8 mouse cellular contexts compared by ENCODE assay signal in genomic region chr8:22193432-22194010, GRCm38 (mm10). TPM values are rescaled to one million over a fixed set of nuclear protein-coding genes. Genes with fewer than 3 reads are reported as not detected.
DNase-seq lines count a peak whose midpoint lies in the region; ATAC-seq and TF ChIP-seq lines count a peak whose summit lies in the region.

No protein-coding gene starts in this region.

- no peaks in the 10 kb centered on the region for H3K36me3 ChIP-seq in hindbrain, embryonic 12.5 days
- 0 out of 2 replicates have a peak, but pooled peaks cover 5% of the 10 kb centered on the region for H3K36me3 ChIP-seq in lung, embryonic 14.5 days (ENCODE audit: insufficient read depth)
- H3K36me3 ChIP-seq in stomach, embryonic 14.5 days (ENCODE audit: control insufficient read depth, insufficient read depth, low read length), result no peaks in the 10 kb centered on the region

- no peak for ATAC-seq in hindbrain, embryonic 12.5 days (ENCODE audit: low FRiP score)
- peak; percentile 50 for ATAC-seq in lung, embryonic 14.5 days (ENCODE audit: insufficient read depth)
- peak; percentile 72 for ATAC-seq in stomach, embryonic 14.5 days (ENCODE audit: insufficient number of reproducible peaks, insufficient read depth, low FRiP score, low read depth)

- H3K27ac ChIP-seq in layer of hippocampus, adult 2 months, result peak overlapping the region; percentile 99
- H3K27ac ChIP-seq in hindbrain, embryonic 12.5 days, result peak overlapping the region; percentile 97
- peak overlapping the region; percentile 99 for H3K27ac ChIP-seq in lung, embryonic 14.5 days (ENCODE audit: low read depth)
- peak overlapping the region; percentile 98 for H3K27ac ChIP-seq in stomach, embryonic 14.5 days (ENCODE audit: low read length)

- 17% methylated on average over 12 of the region's 12 CpGs for WGBS in hindbrain, embryonic 12.5 days
- WGBS in lung, embryonic 14.5 days, result 12% methylated on average over 12 of the region's 12 CpGs
- 11% methylated on average over 12 of the region's 12 CpGs for WGBS in stomach, embryonic 14.5 days

- no peaks in the 10 kb centered on the region for H3K9me3 ChIP-seq in hindbrain, embryonic 12.5 days (replicated peaks)
- H3K9me3 ChIP-seq in lung, embryonic 14.5 days (ENCODE audit: low read depth, low read length), result no peaks in the 10 kb centered on the region
- no peaks in the 10 kb centered on the region for H3K9me3 ChIP-seq in stomach, embryonic 14.5 days (ENCODE audit: control insufficient read depth, low read depth, low read length)

- H3K4me1 ChIP-seq in hindbrain, embryonic 12.5 days, result peaks cover 12% of the 10 kb centered on the region
- H3K4me1 ChIP-seq in lung, embryonic 14.5 days (ENCODE audit: insufficient read depth), result 0 out of 2 replicates have a peak, but pooled peaks cover 6% of the 10 kb centered on the region
- H3K4me1 ChIP-seq in stomach, embryonic 14.5 days (ENCODE audit: control insufficient read depth, insufficient read depth, low read length), result peaks cover 7% of the 10 kb centered on the region; the same call in 1 of the 2 replicates

- 0 out of 2 replicates have a peak, but pooled peaks cover 3% of the 10 kb centered on the region for H3K27me3 ChIP-seq in hindbrain, embryonic 12.5 days
- no peaks in the 10 kb centered on the region for H3K27me3 ChIP-seq in lung, embryonic 14.5 days (ENCODE audit: insufficient read depth, low read length)
- no peaks in the 10 kb centered on the region for H3K27me3 ChIP-seq in stomach, embryonic 14.5 days (ENCODE audit: control insufficient read depth, insufficient read depth, low read length)

- no peak for TF ChIP-seq CTCF in layer of hippocampus, adult 2 months (conservative IDR thresholded peaks at IDR 0.05)
- no peak for TF ChIP-seq CTCF in lung, embryonic 14.5 days (IDR thresholded peaks at IDR 0.05; ENCODE audit: low read depth)

- peak overlapping the region; percentile 95 for H3K9ac ChIP-seq in hindbrain, embryonic 12.5 days
- H3K9ac ChIP-seq in lung, embryonic 14.5 days, result peak overlapping the region; percentile 91
- peak overlapping the region; percentile 90 for H3K9ac ChIP-seq in stomach, embryonic 14.5 days (replicated peaks; ENCODE audit: low read depth, low read length)

- peak overlapping the region; percentile 71 for H3K4me2 ChIP-seq in hindbrain, embryonic 12.5 days (replicated peaks)
- peak overlapping the region; percentile 61 for H3K4me2 ChIP-seq in lung, embryonic 14.5 days
- peak overlapping the region; percentile 48 for H3K4me2 ChIP-seq in stomach, embryonic 14.5 days (replicated peaks; ENCODE audit: low read depth, low read length)

- H3K4me3 ChIP-seq in layer of hippocampus, adult 2 months, result peak overlapping the region; percentile 94
- peak overlapping the region; percentile 79 for H3K4me3 ChIP-seq in hindbrain, embryonic 12.5 days
- peak overlapping the region; percentile 83 for H3K4me3 ChIP-seq in lung, embryonic 14.5 days (ENCODE audit: low read depth, low read length)
- peak overlapping the region; percentile 82 for H3K4me3 ChIP-seq in stomach, embryonic 14.5 days (ENCODE audit: low read depth, low read length)

- no peak for DNase-seq in layer of hippocampus, adult 2 months (ENCODE audit: low spot score in 2 of 2)
- no peak for DNase-seq in layer of hippocampus, adult 11-12 months (ENCODE audit: low spot score)
- DNase-seq in brain, embryonic 18.5 days (ENCODE audit: low read depth, low spot score), result peak; percentile 3
- DNase-seq in lung, embryonic 14.5 days, result peak; percentile 81
- DNase-seq in frontal cortex, postnatal 10 days (ENCODE audit: low spot score in 2 of 2), result no peak
- no peak for DNase-seq in layer of hippocampus, adult 9-10 months (ENCODE audit: low spot score)

RNA-seq across cellular contexts. Expression of gene Vps36, which starts 0.9 kb away (rescaled TPM):
- 10 to 100 TPM; 25.2 to 26.0 TPM for total RNA-seq in layer of hippocampus, adult 2 months (2021)
- 39.4 and 39.9 TPM in 2 replicates for polyA plus RNA-seq in hindbrain, embryonic 12.5 days (2016; fragmentation: Nextera tagmentation; extraction: Ambion mirVana)
- polyA plus RNA-seq in lung, embryonic 14.5 days (2014; fragmentation: Nextera tagmentation; extraction: Ambion mirVana), result 52.1 and 55.6 TPM in 2 replicates
- polyA plus RNA-seq in stomach, embryonic 14.5 days (2014; fragmentation: Nextera tagmentation; extraction: Ambion mirVana), result 57.4 and 60.0 TPM in 2 replicates

RNA-seq across cellular contexts. Expression of gene Ckap2, which starts 7.9 kb away (rescaled TPM):
- total RNA-seq in layer of hippocampus, adult 2 months (2021), result 1 to 10 TPM in 1 of 2 experiments, under 1 TPM in 1; 0.61 to 1.0 TPM
- 37.0 and 39.8 TPM in 2 replicates for polyA plus RNA-seq in hindbrain, embryonic 12.5 days (2016; fragmentation: Nextera tagmentation; extraction: Ambion mirVana)
- polyA plus RNA-seq in lung, embryonic 14.5 days (2014; fragmentation: Nextera tagmentation; extraction: Ambion mirVana), result 65.5 and 68.2 TPM in 2 replicates
- polyA plus RNA-seq in stomach, embryonic 14.5 days (2014; fragmentation: Nextera tagmentation; extraction: Ambion mirVana), result 61.5 and 62.0 TPM in 2 replicates

RNA-seq across cellular contexts. Expression of gene Nek3, which starts 27.3 kb away (rescaled TPM):
- 1 to 10 TPM; 2.5 to 2.7 TPM for total RNA-seq in layer of hippocampus, adult 2 months (2021)
- polyA plus RNA-seq in hindbrain, embryonic 12.5 days (2016; fragmentation: Nextera tagmentation; extraction: Ambion mirVana), result 9.8 and 10.0 TPM in 2 replicates
- 5.9 and 6.3 TPM in 2 replicates for polyA plus RNA-seq in lung, embryonic 14.5 days (2014; fragmentation: Nextera tagmentation; extraction: Ambion mirVana)
- polyA plus RNA-seq in stomach, embryonic 14.5 days (2014; fragmentation: Nextera tagmentation; extraction: Ambion mirVana), result 7.0 and 10.7 TPM in 2 replicates

RNA-seq across cellular contexts. Expression of gene Thsd1, which starts 33.6 kb away (rescaled TPM):
- total RNA-seq in layer of hippocampus, adult 2 months (2021), result 1 to 10 TPM; 3.0 to 3.4 TPM
- 9.2 and 12.1 TPM in 2 replicates for polyA plus RNA-seq in hindbrain, embryonic 12.5 days (2016; fragmentation: Nextera tagmentation; extraction: Ambion mirVana)
- polyA plus RNA-seq in lung, embryonic 14.5 days (2014; fragmentation: Nextera tagmentation; extraction: Ambion mirVana), result 32.5 and 33.6 TPM in 2 replicates
- 9.4 and 10.8 TPM in 2 replicates for polyA plus RNA-seq in stomach, embryonic 14.5 days (2014; fragmentation: Nextera tagmentation; extraction: Ambion mirVana)

Comparison
In these comparisons a context has a peak if more than half of its experiments do, and no peak if none do; other contexts are left out.
1. DNase-seq: peak in brain, embryonic 18.5 days (single experiment) and lung, embryonic 14.5 days (single experiment); none in layer of hippocampus, adult 2 months (0 of 2), layer of hippocampus, adult 11-12 months (single experiment), frontal cortex, postnatal 10 days (0 of 2) and layer of hippocampus, adult 9-10 months (single experiment).
2. Peak in every context shown above with its lines, with median percentiles within 50 percentile points of each other: H3K27ac ChIP-seq, H3K4me3 ChIP-seq, H3K4me2 ChIP-seq and H3K9ac ChIP-seq.